Mouse (Mus musculus): Measurements from ENCODE around the gene Rora. TPM values are rescaled to one million over a fixed set of nuclear protein-coding genes. Genes with fewer than 3 reads are reported as not detected.

Gene Rora
- polyA plus RNA-seq (2017; shearing (Covaris generic)) = 37.1 TPM

GRCm38 (mm10) chr9:68653211-68654038 is at the start of gene Rora:
Gene Rora, plus strand, starts transcription at chr9:68653786.

DNA sequence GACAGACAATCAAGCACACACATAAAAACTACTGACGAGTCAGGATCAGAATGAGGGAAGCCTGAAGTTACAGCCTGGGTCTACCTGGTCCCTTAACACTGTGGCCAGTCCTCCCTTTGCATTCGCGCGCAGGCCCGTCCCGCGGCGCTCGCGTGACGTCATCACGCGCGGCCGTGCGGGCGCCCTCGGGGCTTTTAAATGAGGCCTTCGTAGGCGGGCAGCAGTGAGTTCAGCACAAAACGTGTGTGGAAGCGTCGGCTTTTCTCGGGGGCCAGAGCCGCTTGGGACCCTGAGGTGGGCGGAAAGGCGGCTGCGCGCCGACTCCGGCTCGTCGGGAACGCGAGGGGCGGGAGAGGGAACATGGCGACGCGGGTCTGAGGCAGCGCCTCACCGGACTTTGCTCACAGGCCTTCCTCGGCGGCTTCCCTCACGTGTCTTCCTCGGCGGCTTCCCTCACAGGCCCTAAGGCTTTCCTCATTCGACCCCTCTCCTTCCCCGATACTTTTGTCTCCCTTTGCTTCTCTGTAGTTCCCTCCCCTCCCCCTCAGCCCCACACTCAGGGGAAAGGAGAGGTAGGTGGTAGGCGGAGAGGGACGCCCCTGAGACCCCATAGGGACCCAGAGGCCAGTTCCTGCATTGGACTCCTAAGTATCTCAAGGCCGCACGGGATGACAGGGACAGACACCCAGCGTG is 744.3 kb downstream of the Rora start, which contains the start of gene Ice2:
Ice2 (plus strand) TSS at position 147 of the 693 bp plus-strand sequence.

